ENCODE assay signal across 18 mouse cellular contexts in genomic region chr6:37258662-37259061, GRCm38 (mm10). TPM values are rescaled to one million over a fixed set of nuclear protein-coding genes. Genes with fewer than 3 reads are reported as not detected.
"Had no signal": no experiment of that assay in that cellular context is flagged by ENCODE, and none has a peak within 500 bp of the region (broad histone marks: within the 10 kb centered on the region; RNA-seq: fewer than 3 reads in every experiment).

No protein-coding gene starts in this region.

- H3K9me3 ChIP-seq: midbrain, embryonic 15.5 days; neural tube, embryonic 12.5 days; stomach, embryonic 15.5 days had no signal

- H3K4me2 ChIP-seq: lung, embryonic 14.5 days; midbrain, embryonic 11.5 days; midbrain, embryonic 13.5 days; midbrain, embryonic 15.5 days; neural tube, embryonic 12.5 days; stomach, embryonic 15.5 days had no signal

- H3K36me3 ChIP-seq: midbrain, embryonic 13.5 days; midbrain, embryonic 15.5 days; neural tube, embryonic 12.5 days; stomach, embryonic 15.5 days had no signal

- ATAC-seq: midbrain, embryonic 13.5 days; midbrain, embryonic 15.5 days had no signal

- H3K9ac ChIP-seq: liver, embryonic 14.5 days; lung, embryonic 14.5 days; midbrain, embryonic 13.5 days; midbrain, embryonic 15.5 days; neural tube, embryonic 12.5 days; stomach, embryonic 15.5 days had no signal

- H3K4me1 ChIP-seq: midbrain, embryonic 13.5 days; neural tube, embryonic 12.5 days; stomach, embryonic 15.5 days had no signal

- H3K27me3 ChIP-seq: megakaryocyte, embryonic 14.5 days; midbrain, embryonic 13.5 days; midbrain, embryonic 15.5 days; neural tube, embryonic 12.5 days; stomach, embryonic 15.5 days had no signal

- DNase-seq: lung, embryonic 14.5 days; lung, postnatal 14 days; lung, postnatal 36 days; right cerebral cortex, postnatal 14 days; thymus, adult 2 months; thymus, postnatal 25 days; thymus, postnatal 4 days had no signal

- H3K27ac ChIP-seq: liver, embryonic 14.5 days; macrophage; midbrain, embryonic 13.5 days; midbrain, embryonic 15.5 days; neural tube, embryonic 12.5 days; stomach, embryonic 15.5 days; stomach, postnatal 0 days had no signal

- H3K4me3 ChIP-seq: megakaryocyte, embryonic 14.5 days; midbrain, embryonic 13.5 days; midbrain, embryonic 15.5 days; neural tube, embryonic 12.5 days; stomach, embryonic 15.5 days had no signal

RNA-seq across cellular contexts. Expression of gene Dgki, which starts 41.3 kb away (rescaled TPM):
- total RNA-seq: monocyte, adult 5-6 weeks; neutrophil, adult 5-6 weeks had no signal
